Mouse (Mus musculus) forebrain, embryonic 13.5 days (tissue): ENCODE results near the gene Cdc42bpb. TPM values are rescaled to one million over a fixed set of nuclear protein-coding genes. Genes with fewer than 3 reads are reported as not detected.

ENCODE experiments used
- ATAC-seq: fragments of 200-750 bp; cut with Nextera tagmentation; 2 replicates; pipeline ENCODE4 v1.8.0; 2017
- H3K27ac ChIP-seq: fragments of 300-500 bp; sonication (generic); 2 replicates; pipeline ENCODE4 v1.5.1; 2015; ENCODE audit warnings: inconsistent platforms, mild to moderate bottlenecking, moderate library complexity
- H3K27me3 ChIP-seq: fragments of 300-500 bp; sonication (generic); 2 replicates; pipeline ENCODE4 v1.6.1; 2015; ENCODE audit warnings: mild to moderate bottlenecking, inconsistent platforms
- H3K36me3 ChIP-seq: fragments of 300-500 bp; sonication (generic); 2 replicates; pipeline ENCODE4 v1.6.1; 2015; ENCODE audit warnings: mild to moderate bottlenecking, inconsistent platforms; ENCODE audit not compliant: poor library complexity, severe bottlenecking
- H3K4me1 ChIP-seq: fragments of 300-500 bp; sonication (generic); 2 replicates; pipeline ENCODE4 v1.6.1; 2015; ENCODE audit warnings: inconsistent platforms
- H3K4me2 ChIP-seq: fragments of 300-500 bp; sonication (generic); 2 replicates; pipeline ENCODE4 v1.6.1; 2015; ENCODE audit warnings: inconsistent platforms, mild to moderate bottlenecking, moderate library complexity
- H3K4me3 ChIP-seq: fragments of 300-500 bp; sonication (generic); 2 replicates; pipeline ENCODE4 v1.5.1; 2015; ENCODE audit warnings: mild to moderate bottlenecking, inconsistent platforms
- H3K9ac ChIP-seq: fragments of 300-500 bp; sonication (generic); 2 replicates; pipeline ENCODE4 v1.6.1; 2015; ENCODE audit warnings: mild to moderate bottlenecking, inconsistent platforms
- H3K9me3 ChIP-seq: fragments of 300-500 bp; sonication (generic); replicated peaks from 2 replicates; pipeline ENCODE4 v1.6.1; 2016; ENCODE audit warnings: inconsistent platforms
- WGBS: fragments of 180-500 bp; shearing (Covaris S2); methylation state at CpG from one replicate; pipeline ENCODE4 v1.1.7; 2015; 5-methylcytosine and 5-hydroxymethylcytosine counted together
- polyA plus RNA-seq: library from polyadenylated mRNA; unstranded; fragments of >200 nt; fragmentation: Nextera tagmentation; extraction: Ambion mirVana; gene quantifications from 2 replicates; pipeline ENCODE4 v1.2.1, GENCODE M21; 2015

The Cdc42bpb gene
- polyA plus RNA-seq, 1 experiment from 2014 or later, result 25.1 TPM

DNA sequence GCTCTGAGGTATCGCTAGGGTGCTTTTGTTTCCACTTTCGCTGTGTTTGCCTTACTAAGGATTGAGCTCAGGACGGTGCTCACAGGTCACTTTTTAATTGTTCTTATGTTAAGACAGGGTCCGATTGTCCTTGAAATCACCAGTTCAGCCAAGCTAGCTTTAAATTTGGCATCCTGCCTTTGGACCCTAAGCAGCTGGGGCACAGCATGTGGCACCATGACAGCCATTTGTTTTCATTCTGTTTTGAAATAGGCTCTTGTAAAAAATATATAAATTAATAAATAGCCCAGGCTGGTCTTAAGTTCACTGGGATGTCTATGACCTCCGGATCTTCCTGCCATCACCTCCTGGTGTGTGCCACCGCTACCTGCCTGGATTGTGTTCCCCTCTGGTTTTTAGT is 132.4 kb downstream of the Cdc42bpb start:
- no peaks in the 10 kb centered on the region for H3K27me3 ChIP-seq
- no peak overlapping the region for H3K27ac ChIP-seq
- H3K4me3 ChIP-seq, result no peak overlapping the region
- no peaks in the 10 kb centered on the region for H3K9me3 ChIP-seq
- H3K4me2 ChIP-seq, result no peak overlapping the region
- H3K9ac ChIP-seq, result no peak overlapping the region
- ATAC-seq, result no peak
- H3K4me1 ChIP-seq, result no peaks in the 10 kb centered on the region
- WGBS, result 71% methylated on average over 6 of the region's 6 CpGs
- H3K36me3 ChIP-seq, result peaks cover 74% of the 10 kb centered on the region

DNA sequence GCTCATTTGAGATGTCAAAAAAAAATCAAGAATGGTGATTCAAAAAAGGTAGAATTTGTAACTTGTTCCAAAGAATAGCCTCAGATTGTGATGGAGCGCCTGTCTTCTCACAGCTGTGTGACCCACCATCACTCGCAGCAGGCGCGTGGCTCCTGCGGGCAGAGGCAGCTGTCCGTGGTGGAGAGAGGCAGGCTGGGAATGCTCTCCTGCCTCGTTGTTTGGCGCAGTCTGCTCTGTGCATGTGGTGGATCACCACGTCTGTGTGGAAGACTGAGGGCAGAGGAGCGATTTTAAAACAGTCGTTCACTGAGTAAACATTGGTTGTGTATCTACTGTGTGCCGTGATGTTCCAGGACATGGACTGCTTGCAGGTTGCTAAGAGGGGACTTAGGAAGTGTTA is 133.8 kb downstream of the Cdc42bpb start:
- ATAC-seq, result no peak
- H3K27ac ChIP-seq, result no peak overlapping the region
- no peaks in the 10 kb centered on the region for H3K27me3 ChIP-seq
- peaks cover 86% of the 10 kb centered on the region for H3K36me3 ChIP-seq
- no peaks in the 10 kb centered on the region for H3K9me3 ChIP-seq
- H3K4me2 ChIP-seq, result no peak overlapping the region
- no peak overlapping the region for H3K9ac ChIP-seq
- H3K4me3 ChIP-seq, result no peak overlapping the region
- 96% methylated on average over 12 of the region's 12 CpGs for WGBS
- peaks cover 2% of the 10 kb centered on the region; the same call in 1 of the 2 replicates for H3K4me1 ChIP-seq

Other genes with a start within 250 kb of the Cdc42bpb start
- gene Traf3, start 211.3 kb downstream of the Cdc42bpb start, polyA plus RNA-seq, result 12.8 and 17.2 TPM in 2 replicates
- gene 4930595D18Rik, start 193.2 kb downstream of the Cdc42bpb start, polyA plus RNA-seq, result 0.21 TPM in 1 of 2 replicates, not detected in the other
- 0.76 and 0.98 TPM in 2 replicates for gene Amn, start 106.6 kb downstream of the Cdc42bpb start, polyA plus RNA-seq
- gene Lbhd2, start 29.1 kb upstream of the Cdc42bpb start, polyA plus RNA-seq, result 0.35 and 1.0 TPM in 2 replicates
- gene Exoc3l4, start 39.3 kb upstream of the Cdc42bpb start, polyA plus RNA-seq, result 1.2 and 2.3 TPM in 2 replicates
- 0.60 and 1.2 TPM in 2 replicates for gene Tnfaip2, start 64.8 kb upstream of the Cdc42bpb start, polyA plus RNA-seq
- 0.40 and 1.0 TPM in 2 replicates for gene Gm266, start 108.1 kb upstream of the Cdc42bpb start, polyA plus RNA-seq
- gene Eif5, start 160.3 kb upstream of the Cdc42bpb start, polyA plus RNA-seq, result 667 and 695 TPM in 2 replicates
- gene Mark3, start 196.8 kb upstream of the Cdc42bpb start, polyA plus RNA-seq, result 44.2 and 47.2 TPM in 2 replicates